Mouse (Mus musculus) embryonic stem cell, embryonic (primary cell): Measurements from ENCODE around the gene Ifitm10.

Experiments
- CTCF ChIA-PET, 4 experiments: fragments of 300-600 bp in 2 of 4; fragments of 350-600 bp in 2 of 4; sonication (Branson Sonifier 250); formaldehyde crosslinking; loops; one replicate each; lab custom pipeline; 2022; ENCODE audit warnings: inconsistent platforms in 2 of 4; lab: Charles Lee
- POLR2A ChIA-PET, 4 experiments: fragments of 300-600 bp in 2 of 4; fragments of 350-600 bp in 2 of 4; sonication (Branson Sonifier 250); formaldehyde crosslinking; loops; one replicate each; lab custom pipeline; 2022; ENCODE audit warnings: antibody characterized with exemption in 4 of 4, inconsistent platforms in 1 of 4; lab: Charles Lee

The Ifitm10 gene

GRCm38 (mm10) chr7:142398052-142398451, 24.5 kb upstream of the Ifitm10 start:
- POLR2A ChIA-PET, result interaction anchor here in 3 of 4 experiments (0.6 to 5.9 kb wide), 4 partner anchors 10 to 552 kb away, joined by 4 to 38 read pairs (median 9); partner anchors contain the start of genes Ctsd (in 2 of the 3) and Ifitm10 (in 1 of the 3)
- CTCF ChIA-PET, result interaction anchor here in 2 of 4 experiments (0.5 to 1.2 kb wide), 3 partner anchors 64 to 394 kb away, joined by 3 to 7 read pairs (median 3); no protein-coding TSS in a partner anchor

GRCm38 (mm10) chr7:142396611-142397010, 23.1 kb upstream of the Ifitm10 start:
- ChIA-PET POLR2A (interaction anchor here in 2 of 4 experiments (1.0 to 5.9 kb wide), 2 partner anchors 9 to 11 kb away, joined by 7 to 38 read pairs; partner anchors contain the start of gene Ctsd (in 2 of the 2)), CTCF (no interaction called here)

GRCm38 (mm10) chr7:142395472-142395871, 21.9 kb upstream of the Ifitm10 start:
- CTCF ChIA-PET, result no interaction called here
- POLR2A ChIA-PET, result no interaction called here

DNA sequence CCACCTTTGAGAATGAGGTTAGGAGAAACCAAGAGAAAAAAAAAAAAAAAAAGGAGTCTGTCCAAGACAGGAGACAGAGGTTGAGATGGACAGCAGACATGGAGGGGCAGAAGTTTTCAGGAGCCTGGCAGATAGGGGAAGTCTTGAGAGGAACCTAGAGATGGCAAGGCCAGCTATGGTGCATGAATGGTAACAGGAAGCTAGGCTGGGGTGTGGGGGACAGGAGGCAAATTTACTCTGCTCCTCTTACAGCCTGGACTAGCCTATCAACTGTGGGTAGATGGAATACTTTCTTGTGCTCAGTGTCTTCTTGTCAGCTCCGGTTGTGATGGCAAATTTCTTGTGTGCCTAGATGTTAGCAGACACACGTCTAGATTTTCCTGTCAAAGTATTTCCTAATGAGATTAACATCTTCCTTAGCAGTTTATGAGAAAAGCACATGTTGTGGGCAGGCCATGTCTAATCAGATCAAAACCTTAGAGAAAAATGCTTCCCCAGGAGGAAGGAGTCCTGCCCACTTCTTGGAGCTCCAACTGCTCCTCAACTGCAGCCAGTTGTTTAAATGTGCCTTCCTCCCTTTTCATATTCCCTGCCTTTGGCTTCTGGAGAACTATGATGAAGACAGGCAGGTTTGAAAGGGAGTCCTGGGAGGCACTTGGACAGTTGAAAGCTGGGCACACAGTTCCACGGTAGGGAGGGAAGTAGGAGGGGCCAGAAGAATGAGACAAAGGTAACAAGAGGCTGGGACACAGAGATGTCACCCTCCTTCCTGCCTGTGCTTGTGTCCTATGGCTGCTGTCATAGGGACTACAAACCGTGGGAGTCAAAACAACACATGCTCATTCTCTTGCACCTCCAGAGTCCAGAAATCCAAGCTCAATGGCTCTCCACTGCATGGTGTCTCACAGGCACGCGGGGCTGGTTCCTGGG, 21.0 kb upstream of the Ifitm10 start:
- ChIA-PET CTCF (no interaction called here), POLR2A (interaction anchor here in 3 of 4 experiments (0.7 to 2.1 kb wide), 7 partner anchors 10 to 76 kb away, joined by 3 to 7 read pairs (median 5); no protein-coding TSS in a partner anchor)

GRCm38 (mm10) chr7:142393191-142393590, 19.6 kb upstream of the Ifitm10 start:
- POLR2A ChIA-PET, result interaction anchor here (0.6 to 2.1 kb wide), 16 partner anchors 9 to 660 kb away, joined by 3 to 7 read pairs (median 3); no protein-coding TSS in a partner anchor
- CTCF ChIA-PET, result interaction anchor here in 3 of 4 experiments (0.7 to 1.8 kb wide), 3 partner anchors 59 to 458 kb away, joined by 3 to 9 read pairs (median 7); no protein-coding TSS in a partner anchor

DNA sequence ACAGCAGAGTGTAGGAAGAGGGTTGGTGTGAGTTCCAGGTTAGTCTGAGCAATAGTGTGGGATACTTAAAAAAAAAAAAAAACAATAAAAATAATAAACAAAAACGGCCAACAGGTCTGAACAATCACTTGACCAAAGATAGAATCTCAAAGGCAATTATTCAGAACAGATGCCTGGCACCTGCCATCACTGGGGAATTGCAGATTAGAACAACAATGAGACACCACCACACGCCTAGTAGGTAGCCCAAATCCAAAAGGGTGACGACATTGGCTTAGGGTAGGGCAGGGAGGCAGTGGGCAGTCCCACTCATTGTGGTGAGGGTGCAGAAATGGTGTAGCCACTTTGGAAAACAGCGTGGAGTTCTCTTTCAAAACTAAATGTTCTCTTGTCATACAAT, 18.1 kb upstream of the Ifitm10 start:
- POLR2A ChIA-PET, result interaction anchor here in 1 of 4 experiments (0.6 kb wide), 1 partner anchor 22 kb away, joined by 3 read pairs; no protein-coding TSS in a partner anchor
- CTCF ChIA-PET, result no interaction called here

GRCm38 (mm10) chr7:142391108-142391507, 17.6 kb upstream of the Ifitm10 start:
- ChIA-PET POLR2A (interaction anchor here in 1 of 4 experiments (0.6 kb wide), 1 partner anchor 21 kb away, joined by 3 read pairs; no protein-coding TSS in a partner anchor), CTCF (no interaction called here)

DNA sequence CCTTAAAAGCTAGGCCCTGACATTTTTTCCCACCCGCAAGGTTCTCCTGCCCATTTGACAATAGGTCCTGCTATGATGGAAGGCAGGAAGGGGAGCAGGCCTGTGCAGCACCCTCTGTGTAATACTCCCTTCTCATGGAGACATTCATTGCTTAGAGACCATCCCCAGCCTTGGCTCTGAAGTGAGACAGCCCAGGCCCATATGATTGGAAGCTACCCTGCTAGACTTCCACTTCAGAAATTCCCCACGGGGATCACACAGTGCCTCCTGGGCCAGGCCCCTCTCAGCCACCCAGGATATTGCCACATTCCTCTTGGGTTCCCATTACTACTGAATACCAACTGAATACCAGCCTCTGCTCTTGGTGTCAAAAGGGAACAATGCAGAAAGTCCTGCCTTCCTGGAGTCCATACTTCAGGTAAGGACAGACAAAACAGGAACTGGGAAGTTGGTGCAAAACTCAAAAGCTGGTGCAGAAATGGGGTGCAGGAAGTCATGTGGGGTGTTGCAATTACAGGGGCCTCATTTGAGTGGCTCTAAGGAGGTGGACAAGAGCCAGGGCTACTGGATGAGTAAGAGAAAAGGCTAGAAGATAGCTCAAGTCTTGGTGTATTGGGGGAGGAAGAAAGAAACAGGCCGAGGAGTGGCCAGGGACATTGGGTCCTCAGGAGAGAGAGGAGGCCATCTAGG, 16.6 kb upstream of the Ifitm10 start:
- POLR2A ChIA-PET, result interaction anchor here in 2 of 4 experiments (4.0 to 7.0 kb wide), 4 partner anchors 12 to 15 kb away, joined by 21 to 130 read pairs (median 90); partner anchors contain the start of gene Ifitm10 (in 2 of the 2)
- CTCF ChIA-PET, result interaction anchor here in 1 of 4 experiments (1.8 kb wide), 1 partner anchor 56 kb away, joined by 3 read pairs; no protein-coding TSS in a partner anchor

GRCm38 (mm10) chr7:142388740-142389139, 15.2 kb upstream of the Ifitm10 start:
- ChIA-PET POLR2A (interaction anchor here (1.0 to 7.0 kb wide), 21 partner anchors 11 to 619 kb away, joined by 3 to 130 read pairs (median 6); partner anchors contain the start of gene Ifitm10 (in 2 of the 4)), CTCF (interaction anchor here in 1 of 4 experiments (1.6 to 1.8 kb wide), 2 partner anchors 54 to 222 kb away, joined by 3 to 4 read pairs; no protein-coding TSS in a partner anchor)

- ChIA-PET CTCF (interaction anchor here in 3 of 4 experiments (0.6 to 1.6 kb wide), 6 partner anchors 47 to 1118 kb away, joined by 3 to 5 read pairs (median 4); no protein-coding TSS in a partner anchor), POLR2A (interaction anchor here (0.7 to 7.0 kb wide), 49 partner anchors 8 to 1172 kb away, joined by 3 to 130 read pairs (median 5); partner anchors contain the start of genes Ifitm10 (in 2 of the 4), Cd81 (in 1 of the 4), Rassf7 (in 1 of the 4) and Tssc4 (in 1 of the 4))
Observed at GRCm38 (mm10) chr7:142388198-142388597, 14.6 kb upstream of the Ifitm10 start.

GRCm38 (mm10) chr7:142387419-142388148, 14.0 kb upstream of the Ifitm10 start, which contains the start of gene Ctsd:
TSS of gene Ctsd (minus strand) at chr7:142388038.
- ChIA-PET CTCF (interaction anchor here (0.6 to 1.6 kb wide), 9 partner anchors 38 to 1442 kb away, joined by 3 to 5 read pairs (median 3); no protein-coding TSS in a partner anchor), POLR2A (interaction anchor here (0.7 to 7.0 kb wide), 56 partner anchors 9 to 1172 kb away, joined by 3 to 130 read pairs (median 5); partner anchors contain the start of genes Ifitm10 (in 2 of the 4), Cd81 (in 1 of the 4), Dusp8 (in 1 of the 4) and Rassf7 (in 1 of the 4))

DNA sequence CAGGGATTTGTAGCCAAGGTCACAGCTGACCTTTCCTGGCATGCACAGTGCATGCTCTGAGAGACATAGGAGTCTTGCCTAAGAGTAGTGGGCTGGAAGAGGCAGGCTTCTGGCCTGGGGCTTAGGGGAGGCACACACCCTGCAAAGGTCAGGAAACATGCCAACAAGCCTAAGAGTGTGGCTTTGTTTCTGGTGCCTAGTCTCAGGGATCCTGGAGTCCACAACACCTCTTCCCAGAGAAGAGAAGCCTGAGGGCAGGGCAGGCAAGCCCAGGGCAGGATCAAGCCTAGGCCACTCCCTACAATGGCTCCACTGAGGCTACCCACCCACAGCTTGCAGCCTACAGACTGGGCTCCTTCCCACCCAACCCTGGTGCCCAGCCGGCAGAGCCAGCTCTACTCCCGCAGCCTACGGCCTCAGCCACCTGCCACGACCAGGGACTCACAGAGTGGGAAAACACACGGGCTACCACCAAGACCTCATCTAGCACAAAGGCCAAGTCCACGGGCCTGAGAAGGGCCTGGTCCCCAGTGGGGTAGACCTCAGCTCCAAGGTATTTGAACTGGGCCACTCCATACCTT, 13.2 kb upstream of the Ifitm10 start:
- POLR2A ChIA-PET, result interaction anchor here (0.8 to 7.0 kb wide), 25 partner anchors 8 to 737 kb away, joined by 3 to 130 read pairs (median 7); partner anchors contain the start of genes Ifitm10 (in 2 of the 4) and Dusp8 (in 1 of the 4)
- CTCF ChIA-PET, result interaction anchor here in 2 of 4 experiments (0.6 to 1.5 kb wide), 2 partner anchors 39 to 54 kb away, joined by 3 to 5 read pairs; no protein-coding TSS in a partner anchor

GRCm38 (mm10) chr7:142385742-142386403, 12.3 kb upstream of the Ifitm10 start:
- CTCF ChIA-PET, result no interaction called here
- POLR2A ChIA-PET, result interaction anchor here (0.6 to 7.0 kb wide), 15 partner anchors 11 to 1953 kb away, joined by 3 to 130 read pairs (median 12); partner anchors contain the start of gene Ifitm10 (in 2 of the 4)

- POLR2A ChIA-PET, result interaction anchor here in 3 of 4 experiments (0.6 to 7.0 kb wide), 15 partner anchors 9 to 1216 kb away, joined by 3 to 130 read pairs (median 6); partner anchors contain the start of gene Ifitm10 (in 2 of the 3)
Observed at GRCm38 (mm10) chr7:142384306-142384705, 10.8 kb upstream of the Ifitm10 start.

GRCm38 (mm10) chr7:142382567-142382966, 9.0 kb upstream of the Ifitm10 start, which contains the start of gene Gm49369:
TSS of gene Gm49369 (minus strand) at chr7:142382667.
- CTCF ChIA-PET, result no interaction called here

More at GRCm38 (mm10) chr7:142384306-142384705, 10.8 kb upstream of the Ifitm10 start:
- CTCF ChIA-PET, result interaction anchor here in 1 of 4 experiments (0.6 kb wide), 1 partner anchor 50 kb away, joined by 3 read pairs; no protein-coding TSS in a partner anchor

More at GRCm38 (mm10) chr7:142382567-142382966, 9.0 kb upstream of the Ifitm10 start, which contains the start of gene Gm49369:
- POLR2A ChIA-PET, result interaction anchor here in 2 of 4 experiments (0.6 to 2.5 kb wide), 9 partner anchors 11 to 115 kb away, joined by 3 to 15 read pairs (median 4); no protein-coding TSS in a partner anchor
